Mouse (Mus musculus): ENCODE measurements around the gene Vmn1r2. TPM values are rescaled to one million over a fixed set of nuclear protein-coding genes. Genes with fewer than 3 reads are reported as not detected.
"Not testable (repeated sequence)": the region's sequence is repeated elsewhere in the genome, so short reads cannot be mapped to it uniquely, and the experiment has no call there.

Vmn1r2 gene
- not detected in 2 replicates for polyA plus RNA-seq (2012; rRNA removed)

- H3K4me1 ChIP-seq (ENCODE audit: control insufficient read depth, insufficient read depth, low read length); H3K4me3 ChIP-seq (replicated peaks; ENCODE audit: extremely low read depth, low read depth, low read length): not testable (repeated sequence)
- WGBS = no CpG with 5 or more reads among the region's 1 CpGs
Measured at GRCm38 (mm10) chr4:3167020-3167419, at the start of gene Vmn1r2. Vmn1r2 (plus strand) TSS chr4:3167320.

GRCm38 (mm10) chr4:3147926-3148325, 19.2 kb upstream of the Vmn1r2 start:
- WGBS = 22% methylated on average over 1 of the region's 3 CpGs
- not testable (repeated sequence) for DNase-seq; H3K4me1 ChIP-seq (ENCODE audit: control insufficient read depth, insufficient read depth, low read length); H3K4me3 ChIP-seq (replicated peaks; ENCODE audit: extremely low read depth, low read depth, low read length)

More at GRCm38 (mm10) chr4:3167020-3167419, at the start of gene Vmn1r2:
- not testable (repeated sequence) for DNase-seq

GRCm38 (mm10) chr4:3153320-3153719, 13.8 kb upstream of the Vmn1r2 start:
- H3K4me3 ChIP-seq (replicated peaks; ENCODE audit: extremely low read depth, low read depth, low read length); H3K4me1 ChIP-seq (ENCODE audit: control insufficient read depth, insufficient read depth, low read length); DNase-seq: not testable (repeated sequence)
- WGBS = 62% methylated on average over 2 of the region's 2 CpGs

- not testable (repeated sequence) for H3K4me3 ChIP-seq (replicated peaks; ENCODE audit: extremely low read depth, low read depth, low read length); DNase-seq; H3K4me1 ChIP-seq (ENCODE audit: control insufficient read depth, insufficient read depth, low read length)
Measured at GRCm38 (mm10) chr4:3164429-3164828, 2.7 kb upstream of the Vmn1r2 start.

GRCm38 (mm10) chr4:3165046-3165445, 2.1 kb upstream of the Vmn1r2 start:
- Histone ChIP-seq H3K4me1 (ENCODE audit: control insufficient read depth, insufficient read depth, low read length) (no peaks in the 10 kb centered on the region), H3K4me3 (replicated peaks; ENCODE audit: extremely low read depth, low read depth, low read length) (no peak overlapping the region)
- no peak for TF ChIP-seq POLR2A (IDR thresholded peaks at IDR 0.05; ENCODE audit: borderline replicate concordance, extremely low read depth, low read depth, low read length)
- no peak for TF ChIP-seq CTCF (IDR thresholded peaks at IDR 0.05; ENCODE audit: insufficient read depth, low read length)
- no peak for DNase-seq
- 90% methylated on average over 4 of the region's 4 CpGs for WGBS

- not testable (repeated sequence) for H3K4me1 ChIP-seq (ENCODE audit: control insufficient read depth, insufficient read depth, low read length); H3K4me3 ChIP-seq (replicated peaks; ENCODE audit: extremely low read depth, low read depth, low read length); DNase-seq
- WGBS = 79% methylated on average over 4 of the region's 4 CpGs
Measured at GRCm38 (mm10) chr4:3174586-3174985, 7.5 kb downstream of the Vmn1r2 start.

GRCm38 (mm10) chr4:3175756-3176155, 8.6 kb downstream of the Vmn1r2 start:
- WGBS = 84% methylated on average over 6 of the region's 8 CpGs
- H3K4me1 ChIP-seq (ENCODE audit: control insufficient read depth, insufficient read depth, low read length); H3K4me3 ChIP-seq (replicated peaks; ENCODE audit: extremely low read depth, low read depth, low read length); DNase-seq: not testable (repeated sequence)

GRCm38 (mm10) chr4:3176195-3176594, 9.1 kb downstream of the Vmn1r2 start:
- not testable (repeated sequence) for H3K4me3 ChIP-seq (replicated peaks; ENCODE audit: extremely low read depth, low read depth, low read length); H3K4me1 ChIP-seq (ENCODE audit: control insufficient read depth, insufficient read depth, low read length); DNase-seq
- 91% methylated on average over 6 of the region's 6 CpGs for WGBS

- not testable (repeated sequence) for H3K4me3 ChIP-seq (replicated peaks; ENCODE audit: extremely low read depth, low read depth, low read length); DNase-seq; H3K4me1 ChIP-seq (ENCODE audit: control insufficient read depth, insufficient read depth, low read length)
- WGBS = 89% methylated on average over 10 of the region's 10 CpGs
Measured at GRCm38 (mm10) chr4:3176746-3177490, 9.8 kb downstream of the Vmn1r2 start.

GRCm38 (mm10) chr4:3185258-3185657, 18.1 kb downstream of the Vmn1r2 start, which contains the start of gene Vmn1r3:
Vmn1r3 (minus strand) TSS chr4:3185358.
- H3K4me1 ChIP-seq (ENCODE audit: control insufficient read depth, insufficient read depth, low read length); DNase-seq; H3K4me3 ChIP-seq (replicated peaks; ENCODE audit: extremely low read depth, low read depth, low read length): not testable (repeated sequence)
- WGBS = 78% methylated on average over 1 of the region's 1 CpGs

GRCm38 (mm10) chr4:3209643-3210217, 42.6 kb downstream of the Vmn1r2 start:
- not testable (repeated sequence) for DNase-seq; H3K4me3 ChIP-seq (replicated peaks; ENCODE audit: extremely low read depth, low read depth, low read length); H3K4me1 ChIP-seq (ENCODE audit: control insufficient read depth, insufficient read depth, low read length)
- 33% methylated on average over 1 of the region's 1 CpGs for WGBS

- WGBS = 65% methylated on average over 4 of the region's 4 CpGs
- not testable (repeated sequence) for H3K4me3 ChIP-seq (replicated peaks; ENCODE audit: extremely low read depth, low read depth, low read length)
Measured at GRCm38 (mm10) chr4:3213349-3213748, 46.2 kb downstream of the Vmn1r2 start.

GRCm38 (mm10) chr4:3216382-3216781, 49.3 kb downstream of the Vmn1r2 start:
- not testable (repeated sequence) for H3K4me3 ChIP-seq (replicated peaks; ENCODE audit: extremely low read depth, low read depth, low read length); DNase-seq; H3K4me1 ChIP-seq (ENCODE audit: control insufficient read depth, insufficient read depth, low read length)
- 60% methylated on average over 2 of the region's 2 CpGs for WGBS

More at GRCm38 (mm10) chr4:3213349-3213748, 46.2 kb downstream of the Vmn1r2 start:
- not testable (repeated sequence) for DNase-seq; H3K4me1 ChIP-seq (ENCODE audit: control insufficient read depth, insufficient read depth, low read length)

Data from lung, adult 2 months (tissue).